Mouse (Mus musculus) liver, postnatal 0 days (tissue): Measurements from ENCODE around the gene Rnf128.

Source experiments
- CTCF ChIP-seq: sonication (generic); IDR thresholded peaks from 2 replicates; pipeline ENCODE4 v1.5.1; 2016; ENCODE audit warnings: antibody characterized with exemption, low read depth
- EP300 ChIP-seq: IDR thresholded peaks from 2 replicates; pipeline ENCODE4 v1.6.1; 2016; ENCODE audit warnings: antibody characterized with exemption, low read depth, mild to moderate bottlenecking

GRCm38 (mm10) chrX:139684410-139684774 lies 121.3 kb downstream of the Rnf128 start:
- TF ChIP-seq CTCF (no peak), EP300 (no peak)
